Mouse (Mus musculus) E14TG2a.4 (cell line): Measurements from ENCODE around the gene P3h4.
A peak's percentile ranks its signal among the peaks of the same experiment; 100 is the strongest.

Experiments
- CTCF ChIP-seq: conservative IDR thresholded peaks from 2 replicates; pipeline ENCODE4 v1.5.1; 2014; ENCODE audit warnings: low read length
- NANOG ChIP-seq: IDR thresholded peaks from 2 replicates; pipeline ENCODE4 v1.6.1; 2014; ENCODE audit warnings: borderline replicate concordance, low read length, mixed read lengths

DNA sequence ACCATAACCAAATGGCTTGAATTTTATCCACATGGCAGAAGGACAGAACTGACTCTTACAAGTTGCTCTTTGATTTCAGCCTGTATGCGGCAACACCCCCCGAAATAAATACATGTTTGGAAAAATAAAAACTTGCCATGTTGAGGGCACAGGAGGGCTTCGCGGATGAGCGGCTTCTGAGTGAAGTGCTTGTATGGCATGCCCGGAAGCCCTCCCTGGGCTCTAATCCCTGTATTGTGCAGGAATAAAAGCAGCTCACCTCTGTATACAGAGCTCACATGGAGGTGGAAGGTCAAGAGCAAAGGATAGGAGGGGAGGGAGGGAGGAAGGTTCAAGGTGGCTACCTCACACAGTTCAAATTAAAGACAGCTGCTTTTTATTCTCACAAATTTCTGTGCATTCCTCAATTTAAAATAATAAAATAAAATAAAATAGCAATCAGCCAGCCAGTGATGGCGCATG, 22.7 kb downstream of the P3h4 start:
- TF ChIP-seq CTCF (no peak), NANOG (peak; percentile 44; the same call in 1 of the 2 replicates)
